Comparison of ENCODE assay signal across 9 mouse cellular contexts in the genomic region with DNA sequence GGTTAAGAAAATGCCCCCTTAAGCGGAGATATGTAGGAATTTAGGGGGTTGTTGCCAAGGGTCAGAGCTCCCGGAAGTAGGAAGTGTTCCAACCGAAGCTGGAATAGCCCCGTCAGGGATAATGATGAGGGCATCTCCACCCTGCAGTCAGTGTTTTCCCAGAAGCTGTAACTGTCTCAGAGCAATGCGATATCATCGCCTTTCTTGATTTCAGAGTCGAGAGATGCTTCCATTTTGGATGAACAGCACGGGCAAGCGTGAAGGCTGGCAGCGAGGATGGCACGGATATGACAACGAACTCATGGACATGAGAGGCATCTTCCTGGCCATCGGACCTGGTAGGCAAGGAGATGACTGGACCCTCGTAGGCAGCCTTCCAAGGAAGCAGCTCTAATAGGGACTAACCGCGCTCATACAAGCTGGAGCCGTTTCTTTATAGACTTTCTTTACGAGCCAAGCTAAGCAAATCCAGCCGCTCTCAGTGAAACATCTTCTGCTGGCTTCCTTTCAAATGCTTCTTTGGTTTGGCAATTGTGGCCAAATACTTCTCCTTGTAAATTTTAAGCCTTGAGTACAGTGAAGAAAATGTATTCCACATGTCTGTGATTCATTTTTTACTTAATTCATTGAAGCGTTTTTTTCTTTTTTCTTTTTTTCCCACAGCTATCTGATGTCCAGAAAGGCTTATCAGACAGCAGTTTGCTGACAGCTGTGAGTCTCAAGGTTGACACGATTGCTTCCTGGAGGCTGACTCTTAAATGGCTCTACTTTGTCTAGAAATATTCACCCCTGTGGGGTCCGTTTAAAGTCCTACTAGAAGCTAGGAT.
DNase-seq lines count a peak whose midpoint lies in the region; ATAC-seq and TF ChIP-seq lines count a peak whose summit lies in the region.
"Had no signal": no experiment of that assay in that cellular context is flagged by ENCODE, and none has a peak within 500 bp of the region (broad histone marks: within the 10 kb centered on the region; RNA-seq: fewer than 3 reads in every experiment).

No protein-coding gene starts in this region.

- no peak for ATAC-seq in embryonic facial prominence, embryonic 13.5 days (ENCODE audit: insufficient number of reproducible peaks, insufficient read depth, low FRiP score, low TSS enrichment, low read depth)
- no peak for ATAC-seq in cerebellum, adult (ENCODE audit: insufficient number of reproducible peaks, low FRiP score, low TSS enrichment)

- H3K27me3 ChIP-seq in kidney, adult 2 months (replicated peaks; ENCODE audit: control insufficient read depth, insufficient read depth, low read length), result no peaks in the 10 kb centered on the region
- no peaks in the 10 kb centered on the region for H3K27me3 ChIP-seq in embryonic facial prominence, embryonic 13.5 days
- H3K27me3 ChIP-seq: liver, embryonic 13.5 days had no signal

- intact Hi-C loops in left cerebral cortex, postnatal 25 days (cut with DNase I), result no loop called here

- H3K27ac ChIP-seq in kidney, adult 2 months (ENCODE audit: insufficient read depth, low read depth, low read length), result no peak overlapping the region
- peak overlapping the region; percentile 79 for H3K27ac ChIP-seq in embryonic facial prominence, embryonic 13.5 days
- H3K27ac ChIP-seq: liver, embryonic 13.5 days had no signal

- H3K36me3 ChIP-seq in kidney, adult 2 months (ENCODE audit: control insufficient read depth, insufficient read depth, low read length), result no peaks in the 10 kb centered on the region
- H3K36me3 ChIP-seq in embryonic facial prominence, embryonic 13.5 days, result no peaks in the 10 kb centered on the region
- H3K36me3 ChIP-seq: liver, embryonic 13.5 days had no signal

- 70% methylated on average over 22 of the region's 22 CpGs for WGBS in kidney, adult 2 months
- 53% methylated on average over 22 of the region's 22 CpGs for whole genome bisulfite sequencing in embryonic facial prominence, embryonic 13.5 days

- peak overlapping the region; percentile 37; the same call in 1 of the 2 replicates for H3K4me3 ChIP-seq in kidney, adult 2 months (ENCODE audit: insufficient read depth, low read depth, low read length)
- no peak overlapping the region; the same call in 1 of the 2 replicates for H3K4me3 ChIP-seq in embryonic facial prominence, embryonic 13.5 days
- H3K4me3 ChIP-seq: liver, embryonic 13.5 days had no signal

- peak overlapping the region; percentile 40 for H3K4me2 ChIP-seq in embryonic facial prominence, embryonic 13.5 days
- H3K4me2 ChIP-seq: liver, embryonic 13.5 days had no signal

- H3K4me1 ChIP-seq in kidney, adult 2 months (ENCODE audit: control insufficient read depth, insufficient read depth, low read length), result no peaks in the 10 kb centered on the region
- peaks cover 19% of the 10 kb centered on the region for H3K4me1 ChIP-seq in embryonic facial prominence, embryonic 13.5 days
- H3K4me1 ChIP-seq: liver, embryonic 13.5 days had no signal

- DNase-seq in kidney, adult 2 months, result peak; percentile 21
- no peak for DNase-seq in kidney, postnatal 36 days
- DNase-seq in adipocyte (ENCODE audit: low spot score), result peak; percentile 15
- DNase-seq in left cerebral cortex, postnatal 25 days (ENCODE audit: low spot score in 2 of 2), result peak; percentile 9 to 46
- no peak for DNase-seq in cerebellum, adult 11-12 months
- DNase-seq in cerebellum, adult 8-10 months, result no peak
- DNase-seq: liver, embryonic 13.5 days had no signal

- no peaks in the 10 kb centered on the region for H3K9me3 ChIP-seq in embryonic facial prominence, embryonic 13.5 days
- H3K9me3 ChIP-seq: liver, embryonic 13.5 days had no signal

- no peak for TF ChIP-seq POLR2A in kidney, adult 2 months (IDR thresholded peaks at IDR 0.05; ENCODE audit: low read depth, low read length)

- no peak for TF ChIP-seq CTCF in kidney, adult 2 months (conservative IDR thresholded peaks at IDR 0.05; ENCODE audit: insufficient read depth, insufficient read length, low read depth, low read length)

- H3K9ac ChIP-seq in embryonic facial prominence, embryonic 13.5 days, result no peak overlapping the region
- H3K9ac ChIP-seq: liver, embryonic 13.5 days had no signal

Comparison
In these comparisons a context has a peak if more than half of its experiments do, and no peak if none do; other contexts are left out.
1. DNase-seq: peak in kidney, adult 2 months (single experiment), adipocyte (single experiment) and left cerebral cortex, postnatal 25 days (2 of 2); none in kidney, postnatal 36 days (0 of 2), cerebellum, adult 11-12 months (single experiment) and cerebellum, adult 8-10 months (single experiment).